Mouse (Mus musculus): ENCODE measurements at regions not wholly inside any gene's neighbourhood (a gene's known extent, or its start where the extent isn't known, plus 50 kb on each side); places are given as distances from the start of the nearest gene placed in this dataset.

DNA sequence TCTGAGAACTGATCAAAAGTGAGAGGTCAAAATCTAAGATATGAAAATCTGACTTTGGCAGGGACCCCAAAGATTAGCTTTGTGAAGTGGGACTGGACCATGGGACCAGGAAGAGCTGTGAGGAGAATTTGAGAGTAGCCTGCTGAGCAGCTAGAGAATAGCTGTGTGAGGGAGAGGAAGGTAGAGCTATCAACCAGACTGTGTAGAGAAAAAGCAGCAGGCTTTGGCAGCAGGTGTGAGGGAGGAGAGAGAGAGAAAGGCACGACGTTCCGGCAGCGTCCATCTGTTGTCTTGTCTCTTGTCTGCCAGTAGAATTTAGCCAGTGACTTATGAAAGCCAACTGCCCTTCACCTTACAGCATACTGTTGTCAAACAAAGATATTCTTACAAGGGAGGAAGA, 412.1 kb downstream of the Slitrk2 start:
- DNase-seq (ENCODE audit: low spot score), result peak; percentile 29

DNA sequence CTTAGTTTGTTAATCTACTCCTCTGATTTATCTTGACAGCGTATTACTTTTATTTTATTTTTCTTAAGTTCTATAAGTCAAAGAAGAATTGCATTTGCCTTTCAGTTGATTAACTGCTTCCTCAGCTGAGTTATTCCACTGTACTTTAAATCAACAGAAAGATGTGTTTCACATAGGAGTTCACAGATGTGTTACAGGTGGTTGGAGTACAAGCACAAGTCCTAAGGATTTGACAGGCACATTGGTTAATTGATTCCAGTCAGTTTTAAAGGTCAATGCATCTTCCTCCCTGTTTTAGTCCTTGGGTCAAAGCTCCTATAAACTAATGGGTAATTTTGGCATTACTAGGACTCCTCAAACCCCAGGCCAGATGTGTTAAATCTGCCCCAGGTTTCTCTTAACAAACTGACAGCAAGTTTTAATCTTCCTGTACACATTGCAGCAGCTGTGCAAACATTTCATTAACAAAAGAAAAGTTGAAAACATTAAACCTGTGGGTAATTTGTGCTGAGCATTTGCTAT, 413.5 kb downstream of the Slitrk2 start:
- no peak for DNase-seq (ENCODE audit: low spot score)

DNA sequence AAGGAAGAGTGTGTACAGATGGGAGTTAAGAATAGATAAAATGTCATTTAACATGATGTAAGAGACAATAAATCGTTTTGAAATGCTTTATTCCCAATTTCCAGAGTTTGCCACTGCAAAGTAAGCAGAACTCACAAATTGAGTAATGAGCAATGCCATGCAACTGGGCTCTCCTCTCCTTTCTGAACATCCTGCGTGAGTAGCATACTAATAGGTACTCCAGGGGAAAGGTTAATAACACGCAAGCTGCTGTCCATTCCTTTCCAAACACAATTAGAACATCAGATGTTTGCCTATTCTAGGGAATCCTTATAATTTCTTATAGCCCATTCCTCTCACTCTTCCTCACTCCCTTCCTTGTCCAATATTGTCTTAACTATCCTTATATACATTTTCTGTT, 443.3 kb downstream of the Slitrk2 start:
- DNase-seq (ENCODE audit: low spot score), result no peak
